Mouse (Mus musculus) liver, embryonic 18 days (tissue): ENCODE data around the gene Dhx58. TPM values are rescaled to one million over a fixed set of nuclear protein-coding genes. Genes with fewer than 3 reads are reported as not detected.

Experiments
- polyA plus RNA-seq: library from polyadenylated mRNA; depleted of rRNA; stranded (reverse); fragments of >200 nt; gene quantifications from 2 replicates; pipeline ENCODE4 v1.2.3, GENCODE M21; 2012; rRNA removed

Gene Dhx58
- 7.3 and 8.9 TPM in 2 replicates for polyA plus RNA-seq

GRCm38 (mm10) chr11:100703851-100704531, at the start of gene Dhx58:
TSS of gene Dhx58 (minus strand) at chr11:100704271.

GRCm38 (mm10) chr11:100738066-100738604, 34.1 kb upstream of the Dhx58 start, which contains the start of gene Rab5c:
TSS of gene Rab5c (minus strand) at chr11:100738215.

GRCm38 (mm10) chr11:100713735-100714533, 9.9 kb upstream of the Dhx58 start, which contains the start of gene Hspb9:
TSS of gene Hspb9 (plus strand) at chr11:100713850.

GRCm38 (mm10) chr11:100711783-100712615, 7.9 kb upstream of the Dhx58 start, which contains the start of gene Kat2a:
TSS of gene Kat2a (minus strand) at chr11:100712465.

GRCm38 (mm10) chr11:100692164-100692616, 11.9 kb downstream of the Dhx58 start, which contains the start of gene Zfp385c:
TSS of gene Zfp385c (minus strand) at chr11:100692455.

Other genes with a start within 250 kb of the Dhx58 start
- gene Klhl11, start 231.5 kb downstream of the Dhx58 start, polyA plus RNA-seq = 0.80 and 0.84 TPM in 2 replicates
- gene Acly, start 176.3 kb downstream of the Dhx58 start, polyA plus RNA-seq = 62.2 and 100 TPM in 2 replicates
- 0.05 and 0.06 TPM in 2 replicates for gene Ttc25, start 158.7 kb downstream of the Dhx58 start, polyA plus RNA-seq
- gene Cnp, start 129.4 kb downstream of the Dhx58 start, polyA plus RNA-seq = 9.4 and 11.5 TPM in 2 replicates
- gene Nkiras2, start 85.0 kb downstream of the Dhx58 start, polyA plus RNA-seq = 24.7 and 28.6 TPM in 2 replicates
- 66.1 and 73.5 TPM in 2 replicates for gene Dnajc7, start 84.1 kb downstream of the Dhx58 start, polyA plus RNA-seq
- 0.01 and 0.06 TPM in 2 replicates for gene Zfp385c, start 11.8 kb downstream of the Dhx58 start, polyA plus RNA-seq
- 12.1 and 14.0 TPM in 2 replicates for gene Kat2a, start 8.2 kb upstream of the Dhx58 start, polyA plus RNA-seq
- gene Hspb9, start 9.6 kb upstream of the Dhx58 start, polyA plus RNA-seq = not detected in 2 replicates
- gene Rab5c, start 33.9 kb upstream of the Dhx58 start, polyA plus RNA-seq = 96.2 and 98.0 TPM in 2 replicates
- not detected in 2 replicates for gene Kcnh4, start 55.7 kb upstream of the Dhx58 start, polyA plus RNA-seq
- not detected in 2 replicates for gene Hcrt, start 58.7 kb upstream of the Dhx58 start, polyA plus RNA-seq
- 3.8 and 4.0 TPM in 2 replicates for gene Ghdc, start 66.7 kb upstream of the Dhx58 start, polyA plus RNA-seq
- 13.3 and 16.0 TPM in 2 replicates for gene Stat5b, start 146.5 kb upstream of the Dhx58 start, polyA plus RNA-seq
- 5.8 and 6.9 TPM in 2 replicates for gene Stat5a, start 155.1 kb upstream of the Dhx58 start, polyA plus RNA-seq
- gene Stat3, start 235.3 kb upstream of the Dhx58 start, polyA plus RNA-seq = 33.5 and 39.3 TPM in 2 replicates